Mouse (Mus musculus) lung, embryonic 15.5 days (tissue): ENCODE data around the gene Plin3. TPM values are rescaled to one million over a fixed set of nuclear protein-coding genes. Genes with fewer than 3 reads are reported as not detected.

Experiments
- ATAC-seq: fragments of 200-750 bp; cut with Nextera tagmentation; 2 replicates; pipeline ENCODE4 v1.8.0; 2017; ENCODE audit warnings: moderate number of reproducible peaks, borderline replicate concordance; ENCODE audit not compliant: low FRiP score, low TSS enrichment; ENCODE audit errors: extremely low read depth
- H3K27ac ChIP-seq: fragments of 300-500 bp; sonication (generic); 2 replicates; pipeline ENCODE4 v1.5.1; 2015; ENCODE audit warnings: moderate library complexity, mild to moderate bottlenecking, inconsistent platforms
- H3K27me3 ChIP-seq: fragments of 300-500 bp; sonication (generic); 2 replicates; pipeline ENCODE4 v1.6.1; 2015; ENCODE audit warnings: inconsistent platforms
- H3K36me3 ChIP-seq: fragments of 300-500 bp; sonication (generic); 2 replicates; pipeline ENCODE4 v1.6.1; 2015; ENCODE audit warnings: inconsistent platforms
- H3K4me1 ChIP-seq: fragments of 300-500 bp; sonication (generic); 2 replicates; pipeline ENCODE4 v1.6.1; 2015; ENCODE audit warnings: inconsistent platforms
- H3K4me2 ChIP-seq: fragments of 300-500 bp; sonication (generic); 2 replicates; pipeline ENCODE4 v1.6.1; 2015; ENCODE audit warnings: inconsistent platforms, mild to moderate bottlenecking, moderate library complexity
- H3K4me3 ChIP-seq: fragments of 300-500 bp; sonication (generic); 2 replicates; pipeline ENCODE4 v1.5.1; 2015; ENCODE audit warnings: mild to moderate bottlenecking, inconsistent platforms
- H3K9ac ChIP-seq: fragments of 300-500 bp; sonication (generic); 2 replicates; pipeline ENCODE4 v1.6.1; 2015; ENCODE audit warnings: inconsistent platforms
- H3K9me3 ChIP-seq: fragments of 300-500 bp; sonication (generic); 2 replicates; pipeline ENCODE4 v1.6.1; 2016; ENCODE audit warnings: inconsistent platforms
- WGBS: fragments of 180-500 bp; shearing (Covaris S2); methylation state at CpG from one replicate; pipeline ENCODE4 v1.1.7; 2015; 5-methylcytosine and 5-hydroxymethylcytosine counted together
- polyA plus RNA-seq: library from polyadenylated mRNA; unstranded; fragments of >200 nt; fragmentation: Nextera tagmentation; extraction: Ambion mirVana; gene quantifications from 2 replicates; pipeline ENCODE4 v1.2.1, GENCODE M21; 2015

Gene Plin3
- polyA plus RNA-seq, 1 experiment from 2014 or later, result 82.4 TPM

DNA sequence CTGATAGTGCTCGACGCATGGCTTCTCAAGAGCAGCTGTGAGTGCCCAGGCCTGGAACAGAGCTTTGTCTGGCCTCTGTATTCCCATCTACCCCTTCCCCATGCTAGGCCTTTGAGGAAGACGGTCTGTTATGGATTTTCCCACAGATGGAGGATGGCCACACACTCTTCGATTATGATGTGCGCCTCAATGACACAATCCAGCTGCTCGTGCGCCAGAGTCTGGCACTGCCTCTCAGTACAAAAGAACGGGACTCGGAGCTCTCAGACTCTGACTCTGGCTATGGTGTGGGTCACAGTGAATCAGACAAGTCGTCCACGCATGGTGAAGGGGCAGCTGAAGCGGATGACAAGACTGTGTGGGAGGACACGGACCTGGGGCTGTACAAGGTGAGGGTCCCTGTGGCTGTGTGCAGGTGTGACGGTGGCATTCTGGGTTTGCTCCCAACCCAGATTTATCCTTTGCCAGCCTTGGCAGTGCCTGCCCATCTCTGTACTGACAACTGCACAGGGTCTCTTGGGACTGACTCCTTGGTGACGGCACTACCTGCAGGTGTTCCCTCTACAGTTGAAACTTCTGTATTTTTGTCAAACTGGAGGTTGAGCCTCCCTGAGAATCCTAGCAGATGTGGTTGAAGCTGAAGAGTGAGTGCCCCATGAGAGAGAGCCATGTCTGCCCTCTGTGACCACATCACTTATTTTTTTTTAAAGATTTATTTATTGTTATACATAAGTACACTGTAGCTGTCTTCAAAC is 16.7 kb upstream of the Plin3 start:
- ATAC-seq, result no peak
- Histone ChIP-seq H3K4me2 (no peak overlapping the region), H3K36me3 (peaks cover 70% of the 10 kb centered on the region), H3K4me1 (peaks cover 44% of the 10 kb centered on the region), H3K9ac (no peak overlapping the region), H3K27ac (peak overlapping the region; percentile 46), H3K27me3 (no peaks in the 10 kb centered on the region), H3K4me3 (no peak overlapping the region), H3K9me3 (no peaks in the 10 kb centered on the region)
- WGBS, result 73% methylated on average over 15 of the region's 15 CpGs

GRCm38 (mm10) chr17:56308088-56308487 is 15.4 kb upstream of the Plin3 start:
- Histone ChIP-seq H3K4me1 (peaks cover 44% of the 10 kb centered on the region), H3K4me2 (peak overlapping the region; percentile 7; the same call in 1 of the 2 replicates)
- 51% methylated on average over 6 of the region's 6 CpGs for WGBS

DNA sequence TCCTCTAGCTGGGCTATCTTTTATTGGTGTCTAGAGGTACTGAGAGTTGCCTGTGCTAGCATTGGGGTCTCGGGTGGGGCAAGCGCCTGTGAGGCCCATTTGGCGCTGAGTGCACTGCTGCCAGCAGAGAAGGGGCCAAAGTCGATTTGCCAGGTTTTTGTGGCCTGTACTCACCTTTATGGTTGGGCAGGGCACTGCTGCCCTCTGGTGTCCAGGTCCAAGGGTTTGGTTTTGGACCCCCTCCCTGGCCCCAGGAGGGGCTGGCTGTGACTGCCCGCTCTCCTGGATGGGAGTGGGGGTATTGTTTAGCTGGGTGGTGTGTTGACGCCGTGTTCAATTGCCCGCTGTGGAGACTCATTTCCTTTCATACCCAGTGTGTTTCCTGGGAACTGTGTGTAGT is 13.2 kb upstream of the Plin3 start:
- H3K4me2 ChIP-seq, result peak overlapping the region; percentile 96
- H3K27ac ChIP-seq, result peak overlapping the region; percentile 69; the same call in 1 of the 2 replicates
- H3K9me3 ChIP-seq, result no peaks in the 10 kb centered on the region
- peaks cover 53% of the 10 kb centered on the region for H3K4me1 ChIP-seq
- WGBS, result 48% methylated on average over 8 of the region's 8 CpGs
- no peaks in the 10 kb centered on the region for H3K27me3 ChIP-seq
- H3K9ac ChIP-seq, result peak overlapping the region; percentile 17; the same call in 1 of the 2 replicates
- ATAC-seq, result no peak
- H3K4me3 ChIP-seq, result peak overlapping the region; percentile 74
- H3K36me3 ChIP-seq, result peaks cover 37% of the 10 kb centered on the region

More at GRCm38 (mm10) chr17:56308088-56308487, 15.4 kb upstream of the Plin3 start:
- Histone ChIP-seq H3K36me3 (peaks cover 58% of the 10 kb centered on the region), H3K27me3 (no peaks in the 10 kb centered on the region), H3K9me3 (no peaks in the 10 kb centered on the region), H3K4me3 (no peak overlapping the region), H3K9ac (no peak overlapping the region), H3K27ac (peak overlapping the region; percentile 61)
- ATAC-seq, result no peak

DNA sequence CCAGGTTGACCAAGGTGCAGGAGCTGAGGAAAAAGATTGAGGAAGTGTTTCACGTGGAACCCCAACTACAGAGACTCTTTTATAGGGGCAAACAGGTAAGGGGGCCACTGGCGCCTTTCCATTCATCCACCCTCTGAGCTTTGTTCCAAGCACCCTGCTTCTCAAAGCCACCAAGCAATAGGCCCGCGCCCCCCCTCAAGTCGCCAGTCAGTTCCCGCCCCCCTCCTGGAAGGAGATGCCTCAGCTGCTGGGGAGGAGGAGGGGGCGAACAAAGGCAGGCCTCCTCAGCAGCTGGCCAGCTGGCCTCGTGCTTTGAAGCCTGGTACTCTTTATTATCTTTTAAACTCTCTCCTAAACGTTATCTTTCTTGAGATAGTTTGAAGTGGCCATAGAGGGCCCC is 12.5 kb upstream of the Plin3 start:
- 14% methylated on average over 9 of the region's 9 CpGs for WGBS
- H3K4me1 ChIP-seq, result peaks cover 53% of the 10 kb centered on the region
- H3K27me3 ChIP-seq, result no peaks in the 10 kb centered on the region
- H3K9me3 ChIP-seq, result no peaks in the 10 kb centered on the region
- H3K4me2 ChIP-seq, result peak overlapping the region; percentile 96
- peak overlapping the region; percentile 74 for H3K4me3 ChIP-seq
- no peak for ATAC-seq
- H3K9ac ChIP-seq, result peak overlapping the region; percentile 62
- H3K27ac ChIP-seq, result peak overlapping the region; percentile 69
- peaks cover 30% of the 10 kb centered on the region for H3K36me3 ChIP-seq

- Histone ChIP-seq H3K9ac (peak overlapping the region; percentile 62), H3K4me2 (peak overlapping the region; percentile 96), H3K4me3 (peak overlapping the region; percentile 74), H3K36me3 (peaks cover 26% of the 10 kb centered on the region), H3K4me1 (peaks cover 53% of the 10 kb centered on the region), H3K27ac (peak overlapping the region; percentile 69), H3K27me3 (no peaks in the 10 kb centered on the region), H3K9me3 (no peaks in the 10 kb centered on the region)
- 6% methylated on average over 11 of the region's 11 CpGs for WGBS
- ATAC-seq, result no peak
These were observed 12.0 kb upstream of the Plin3 start for GRCm38 (mm10) chr17:56304718-56305117.

- H3K4me1 ChIP-seq, result peaks cover 52% of the 10 kb centered on the region
- under 1% methylated on average over 68 of the region's 68 CpGs for WGBS
- peak; percentile 92 for ATAC-seq
These were observed 11.3 kb upstream of the Plin3 start for GRCm38 (mm10) chr17:56303847-56304586.

GRCm38 (mm10) chr17:56303160-56303846 is 10.6 kb upstream of the Plin3 start, which contains the start of gene Uhrf1:
TSS of gene Uhrf1 (plus strand) at chr17:56303321.
- Histone ChIP-seq H3K9me3 (no peaks in the 10 kb centered on the region), H3K9ac (peak within 1 kb of the TSS; percentile 69), H3K27ac (peak within 1 kb of the TSS; percentile 94), H3K4me2 (peak within 1 kb of the TSS; percentile 96), H3K36me3 (peaks cover 13% of the 10 kb centered on the region; the same call in 1 of the 2 replicates), H3K4me3 (peak within 1 kb of the TSS; percentile 74), H3K27me3 (no peaks in the 10 kb centered on the region), H3K4me1 (peaks cover 45% of the 10 kb centered on the region)
- WGBS, result under 1% methylated on average over 43 of the region's 43 CpGs
- peak; percentile 82 for ATAC-seq

More at GRCm38 (mm10) chr17:56303847-56304586, 11.3 kb upstream of the Plin3 start:
- Histone ChIP-seq H3K9me3 (no peaks in the 10 kb centered on the region), H3K4me3 (peak overlapping the region; percentile 74), H3K4me2 (peak overlapping the region; percentile 96), H3K36me3 (peaks cover 19% of the 10 kb centered on the region), H3K27me3 (no peaks in the 10 kb centered on the region), H3K27ac (peak overlapping the region; percentile 94), H3K9ac (peak overlapping the region; percentile 69)

- Histone ChIP-seq H3K9me3 (no peaks in the 10 kb centered on the region), H3K9ac (peak overlapping the region; percentile 21), H3K27ac (peak overlapping the region; percentile 94), H3K27me3 (no peaks in the 10 kb centered on the region), H3K4me1 (peaks cover 37% of the 10 kb centered on the region), H3K4me2 (peak overlapping the region; percentile 96), H3K36me3 (0 out of 2 replicates have a peak, but pooled peaks cover 6% of the 10 kb centered on the region), H3K4me3 (peak overlapping the region; percentile 74)
- peak; percentile 24; the same call in 1 of the 2 replicates for ATAC-seq
- WGBS, result 25% methylated on average over 13 of the region's 13 CpGs
These were observed 9.8 kb upstream of the Plin3 start for GRCm38 (mm10) chr17:56302363-56302996.

DNA sequence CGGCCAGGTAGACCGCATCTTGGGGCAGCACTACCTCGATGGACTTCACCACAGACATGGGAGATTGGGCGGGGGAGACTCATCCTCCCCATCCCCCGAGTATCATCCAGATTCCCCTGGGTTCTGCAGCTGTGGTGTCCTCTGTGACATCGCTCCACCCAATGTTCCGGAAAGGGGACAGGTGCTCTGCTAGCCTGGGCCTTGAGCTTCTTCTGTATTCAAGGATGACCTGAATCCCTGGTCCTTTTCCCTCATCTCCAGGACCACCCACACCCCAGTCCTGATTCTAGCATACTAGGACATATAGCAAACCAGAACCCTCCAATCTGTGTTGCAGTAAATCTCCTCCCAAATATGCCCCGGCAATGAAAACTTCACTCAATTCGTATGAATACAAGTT is 7.5 kb upstream of the Plin3 start, which contains the start of gene Arrdc5:
TSS of gene Arrdc5 (minus strand) at position 101 of the 400 bp plus-strand sequence.
- H3K27ac ChIP-seq, result no peak within 1 kb of the TSS
- ATAC-seq, result no peak
- no peak within 1 kb of the TSS for H3K4me2 ChIP-seq
- H3K4me1 ChIP-seq, result peaks cover 16% of the 10 kb centered on the region
- H3K9me3 ChIP-seq, result no peaks in the 10 kb centered on the region
- 90% methylated on average over 9 of the region's 9 CpGs for WGBS
- no peak within 1 kb of the TSS for H3K9ac ChIP-seq
- no peaks in the 10 kb centered on the region for H3K27me3 ChIP-seq
- no peaks in the 10 kb centered on the region for H3K36me3 ChIP-seq
- H3K4me3 ChIP-seq, result no peak within 1 kb of the TSS

- Histone ChIP-seq H3K36me3 (no peaks in the 10 kb centered on the region), H3K4me3 (no peak overlapping the region), H3K4me2 (no peak overlapping the region), H3K9ac (no peak overlapping the region), H3K27me3 (no peaks in the 10 kb centered on the region), H3K4me1 (peaks cover 9% of the 10 kb centered on the region), H3K27ac (no peak overlapping the region), H3K9me3 (no peaks in the 10 kb centered on the region)
- no peak for ATAC-seq
- 94% methylated on average over 1 of the region's 1 CpGs for WGBS
These were observed 5.6 kb upstream of the Plin3 start for GRCm38 (mm10) chr17:56298238-56298637.

DNA sequence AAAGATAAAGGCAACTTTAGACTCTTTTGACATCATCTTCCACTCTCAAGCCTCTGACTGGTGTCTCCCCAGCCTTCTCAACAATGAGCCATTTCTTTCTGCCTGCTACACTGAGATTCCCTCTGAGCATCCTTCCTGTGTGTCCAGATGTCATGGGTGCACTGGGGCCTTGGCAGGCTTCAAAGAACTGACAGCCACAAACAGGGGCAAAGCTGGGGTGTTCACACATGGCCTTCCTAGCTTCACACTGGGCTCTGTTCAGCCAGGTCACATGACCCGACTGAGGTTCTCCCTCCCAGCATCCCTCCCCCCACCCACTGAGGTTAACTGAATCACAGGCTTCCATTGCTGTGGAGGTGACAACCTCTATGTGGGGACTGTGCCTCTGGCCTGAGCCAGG is 3.5 kb upstream of the Plin3 start:
- H3K9ac ChIP-seq, result no peak overlapping the region
- no peaks in the 10 kb centered on the region for H3K9me3 ChIP-seq
- H3K27ac ChIP-seq, result no peak overlapping the region
- no peaks in the 10 kb centered on the region for H3K27me3 ChIP-seq
- no peak for ATAC-seq
- H3K36me3 ChIP-seq, result no peaks in the 10 kb centered on the region
- WGBS, result 59% methylated on average over 1 of the region's 1 CpGs
- no peak overlapping the region for H3K4me2 ChIP-seq
- peaks cover 6% of the 10 kb centered on the region for H3K4me1 ChIP-seq
- H3K4me3 ChIP-seq, result no peak overlapping the region
